Mouse (Mus musculus) bone marrow, adult 2 months (tissue): ENCODE measurements around the gene Mettl8. TPM values are rescaled to one million over a fixed set of nuclear protein-coding genes. Genes with fewer than 3 reads are reported as not detected.

Experiments used
- H3K27ac ChIP-seq: fragments of 200-500 bp; 2 replicates; pipeline ENCODE4 v1.5.1; 2012; ENCODE audit warnings: low read depth, mild to moderate bottlenecking, control low read depth, inconsistent platforms, low read length; ENCODE audit not compliant: control insufficient read depth, poor library complexity, insufficient read depth
- H3K4me1 ChIP-seq: fragments of 200-500 bp; 2 replicates; pipeline ENCODE4 v1.6.1; 2011; ENCODE audit warnings: low read length; ENCODE audit not compliant: control insufficient read depth, insufficient read depth
- H3K4me3 ChIP-seq: fragments of 200-500 bp; replicated peaks from 2 replicates; pipeline ENCODE3; 2011; ENCODE audit warnings: mild to moderate bottlenecking, low read depth, low read length, control low read depth; ENCODE audit not compliant: control insufficient read depth
- CTCF ChIP-seq: fragments of 200-500 bp; IDR thresholded peaks from 2 replicates; pipeline ENCODE4 v1.5.1; 2011; ENCODE audit warnings: low read length, control low read depth; ENCODE audit not compliant: control insufficient read depth, insufficient read depth
- POLR2A ChIP-seq: fragments of 200-500 bp; IDR thresholded peaks from 2 replicates; pipeline ENCODE4 v1.6.1; 2011; ENCODE audit warnings: low read depth, mild to moderate bottlenecking, control low read depth, low read length, borderline replicate concordance; ENCODE audit not compliant: control insufficient read depth
- WGBS: fragments of 180-500 bp; shearing (Covaris S2); methylation state at CpG from one replicate; pipeline ENCODE4 v1.1.7; 2018; 5-methylcytosine and 5-hydroxymethylcytosine counted together
- polyA plus RNA-seq: library from polyadenylated mRNA; stranded (reverse); fragments of >200 nt; gene quantifications from 2 replicates; pipeline ENCODE4 v1.2.4, GENCODE M21; 2011; ENCODE audit warnings: low replicate concordance; ENCODE audit not compliant: missing spikeins, insufficient read depth, insufficient read length

Mettl8 gene
- polyA plus RNA-seq, 1 experiment: 25.7 TPM

DNA sequence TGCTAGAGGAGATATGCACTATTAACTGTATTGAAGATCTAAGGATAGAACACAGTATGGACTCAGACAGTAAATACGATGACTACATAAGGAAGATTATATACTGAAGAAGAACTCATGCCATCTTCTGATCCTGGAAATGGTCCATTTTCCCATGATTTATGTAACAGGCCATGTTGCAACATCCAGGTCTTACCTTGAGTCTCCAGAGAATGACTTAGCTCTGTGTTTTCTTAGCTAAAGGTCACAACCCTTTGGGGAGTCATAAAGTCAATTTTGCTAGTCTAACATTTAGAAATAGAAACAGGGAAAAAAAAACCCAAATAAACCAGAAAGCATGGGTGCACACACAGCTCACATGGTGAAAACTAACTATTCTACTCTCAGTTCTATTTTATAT, 43.6 kb downstream of the Mettl8 start:
- no peaks in the 10 kb centered on the region for H3K4me1 ChIP-seq
- TF ChIP-seq POLR2A (no peak), CTCF (no peak)
- WGBS: 82% methylated on average over 1 of the region's 1 CpGs
- no peak overlapping the region for H3K27ac ChIP-seq
- H3K4me3 ChIP-seq: no peak overlapping the region

DNA sequence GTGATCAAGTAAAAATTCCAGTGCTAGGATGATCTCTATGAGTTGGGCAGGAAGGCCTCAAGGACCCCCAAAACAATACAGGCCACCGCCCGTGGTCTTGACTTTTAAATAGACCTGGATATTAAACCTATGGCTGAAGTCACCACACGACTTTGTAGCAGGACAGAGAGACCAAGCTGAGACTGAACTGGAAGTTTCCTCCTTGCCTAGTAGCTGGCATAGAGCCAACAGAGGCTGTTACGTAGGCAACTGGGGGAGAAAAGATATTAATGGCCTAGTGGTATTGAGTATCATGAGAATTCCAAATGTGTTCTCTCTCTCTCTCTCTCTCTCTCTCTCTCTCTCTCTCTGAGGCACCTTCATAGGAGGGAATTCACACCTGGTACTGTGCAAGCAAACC, 51.0 kb downstream of the Mettl8 start:
- 69% methylated on average over 4 of the region's 4 CpGs for WGBS
- Histone ChIP-seq H3K27ac (no peak overlapping the region), H3K4me1 (no peaks in the 10 kb centered on the region; the same call in 1 of the 2 replicates), H3K4me3 (no peak overlapping the region)
- no peak for TF ChIP-seq CTCF

GRCm38 (mm10) chr2:71002509-71002908, 52.9 kb downstream of the Mettl8 start:
- Histone ChIP-seq H3K27ac (no peak overlapping the region), H3K4me3 (no peak overlapping the region), H3K4me1 (no peaks in the 10 kb centered on the region; the same call in 1 of the 2 replicates)
- 91% methylated on average over 1 of the region's 1 CpGs for WGBS
- TF ChIP-seq POLR2A: no peak
- TF ChIP-seq CTCF: no peak

DNA sequence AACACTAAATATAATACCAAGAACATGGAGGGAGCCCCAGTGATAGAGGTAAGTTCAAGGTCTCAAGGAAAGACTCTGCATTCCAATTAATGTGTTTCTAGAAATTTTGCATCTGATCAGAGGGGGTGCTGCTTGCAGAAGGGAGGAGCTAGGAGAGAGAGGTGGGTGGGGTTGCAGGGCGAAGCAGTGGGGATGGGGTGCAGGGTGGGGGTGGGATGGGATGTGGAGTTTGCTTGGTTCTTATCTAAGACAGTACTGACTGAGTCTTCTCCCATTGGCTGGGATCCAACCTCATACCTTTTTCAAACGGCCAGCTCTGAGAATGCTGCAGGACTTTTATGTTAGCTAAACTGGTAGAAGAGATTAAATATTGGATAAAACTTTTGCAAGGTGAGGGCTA, 56.6 kb downstream of the Mettl8 start:
- TF ChIP-seq POLR2A (no peak), CTCF (no peak)
- H3K4me3 ChIP-seq: no peak overlapping the region
- H3K27ac ChIP-seq: no peak overlapping the region
- WGBS: 53% methylated on average over 2 of the region's 2 CpGs
- no peaks in the 10 kb centered on the region; the same call in 1 of the 2 replicates for H3K4me1 ChIP-seq

DNA sequence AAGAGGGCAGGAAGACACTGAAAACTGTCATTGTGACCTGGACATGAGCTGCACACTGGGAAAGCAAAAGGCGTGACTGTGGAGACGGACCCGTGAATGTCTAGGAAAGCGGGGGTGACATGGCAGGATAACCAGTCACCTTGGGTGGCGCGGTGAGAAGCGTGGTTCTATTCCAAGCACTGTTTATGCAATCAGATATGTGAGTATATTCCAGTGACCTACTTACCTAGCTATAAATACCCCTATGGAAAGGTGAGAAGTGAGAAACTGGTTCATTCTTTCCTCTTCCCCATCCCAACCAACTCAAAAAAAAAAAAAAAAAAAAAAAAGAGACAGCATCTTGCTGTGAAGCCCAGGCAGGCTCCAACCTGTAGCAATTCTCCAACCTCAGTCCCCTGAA, 58.9 kb downstream of the Mettl8 start:
- no peak for TF ChIP-seq CTCF
- H3K4me3 ChIP-seq: no peak overlapping the region
- no peaks in the 10 kb centered on the region; the same call in 1 of the 2 replicates for H3K4me1 ChIP-seq
- H3K27ac ChIP-seq: no peak overlapping the region
- 93% methylated on average over 7 of the region's 7 CpGs for WGBS

GRCm38 (mm10) chr2:70995900-70996299, 59.5 kb downstream of the Mettl8 start:
- Histone ChIP-seq H3K27ac (no peak overlapping the region), H3K4me3 (no peak overlapping the region), H3K4me1 (no peaks in the 10 kb centered on the region; the same call in 1 of the 2 replicates)
- WGBS: 70% methylated on average over 4 of the region's 4 CpGs
- TF ChIP-seq CTCF: no peak
- no peak for TF ChIP-seq POLR2A

GRCm38 (mm10) chr2:70993740-70994139, 61.6 kb downstream of the Mettl8 start:
- H3K27ac ChIP-seq: no peak overlapping the region; the same call in 1 of the 2 replicates
- no peak overlapping the region for H3K4me3 ChIP-seq
- H3K4me1 ChIP-seq: peaks cover 2% of the 10 kb centered on the region; the same call in 1 of the 2 replicates
- 69% methylated on average over 3 of the region's 3 CpGs for WGBS
- TF ChIP-seq POLR2A (no peak), CTCF (no peak)

- no peak overlapping the region for H3K27ac ChIP-seq
- no peak for TF ChIP-seq CTCF
- TF ChIP-seq POLR2A: no peak
- peaks cover 2% of the 10 kb centered on the region; the same call in 1 of the 2 replicates for H3K4me1 ChIP-seq
- H3K4me3 ChIP-seq: no peak overlapping the region
- WGBS: 66% methylated on average over 2 of the region's 2 CpGs
Observed at GRCm38 (mm10) chr2:70992715-70993114, 62.7 kb downstream of the Mettl8 start.

- Histone ChIP-seq H3K4me1 (peaks cover 2% of the 10 kb centered on the region; the same call in 1 of the 2 replicates), H3K27ac (no peak overlapping the region), H3K4me3 (no peak overlapping the region)
- TF ChIP-seq POLR2A: no peak
- no peak for TF ChIP-seq CTCF
- WGBS: 26% methylated on average over 4 of the region's 4 CpGs
Observed at GRCm38 (mm10) chr2:70990196-70990595, 65.2 kb downstream of the Mettl8 start.
